Mouse (Mus musculus) B cell, adult 62 days (primary cell): Measurements from ENCODE around the gene Arhgap19. TPM values are rescaled to one million over a fixed set of nuclear protein-coding genes. Genes with fewer than 3 reads are reported as not detected.

Source experiments
- total RNA-seq: library from RNA; stranded (reverse); gene quantifications from 4 replicates; pipeline ENCODE4 v1.2.4, GENCODE M21; 2023

The Arhgap19 gene
- total RNA-seq: 2.8 to 5.1 TPM (median 3.2 TPM) in 4 replicates

DNA sequence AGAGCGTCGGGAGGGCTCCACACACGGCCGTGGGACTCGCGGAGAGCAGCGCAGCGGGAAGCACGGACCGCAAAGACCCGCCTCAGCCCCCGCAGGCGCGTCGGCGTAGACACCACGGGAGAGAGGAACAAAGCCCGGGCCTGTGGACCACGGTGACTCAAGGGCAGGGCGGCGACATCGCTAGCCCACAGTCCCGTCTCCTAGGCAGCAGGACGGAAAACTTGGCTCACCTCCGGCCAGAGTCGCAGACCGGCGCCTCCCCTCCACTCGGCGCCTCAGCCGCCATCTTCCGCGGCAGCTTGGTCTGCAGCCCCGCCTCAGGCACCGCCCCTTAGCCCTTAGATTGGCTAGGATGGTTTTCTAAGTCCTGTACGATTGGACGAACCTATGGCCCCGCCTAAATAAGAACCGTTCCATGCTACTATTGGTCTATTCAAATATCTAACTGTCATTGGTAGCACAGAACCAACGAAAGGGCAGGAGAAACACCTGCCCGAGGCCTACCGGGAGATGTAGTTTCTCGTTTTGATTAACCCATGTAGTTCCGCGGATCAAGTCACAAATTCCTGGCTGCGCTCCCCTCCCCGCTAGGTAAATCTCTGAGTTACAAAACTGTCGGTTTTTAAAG, at the start of gene Arhgap19:
Gene Arhgap19, minus strand, starts transcription at position 306 of the 628 bp plus-strand sequence.

DNA sequence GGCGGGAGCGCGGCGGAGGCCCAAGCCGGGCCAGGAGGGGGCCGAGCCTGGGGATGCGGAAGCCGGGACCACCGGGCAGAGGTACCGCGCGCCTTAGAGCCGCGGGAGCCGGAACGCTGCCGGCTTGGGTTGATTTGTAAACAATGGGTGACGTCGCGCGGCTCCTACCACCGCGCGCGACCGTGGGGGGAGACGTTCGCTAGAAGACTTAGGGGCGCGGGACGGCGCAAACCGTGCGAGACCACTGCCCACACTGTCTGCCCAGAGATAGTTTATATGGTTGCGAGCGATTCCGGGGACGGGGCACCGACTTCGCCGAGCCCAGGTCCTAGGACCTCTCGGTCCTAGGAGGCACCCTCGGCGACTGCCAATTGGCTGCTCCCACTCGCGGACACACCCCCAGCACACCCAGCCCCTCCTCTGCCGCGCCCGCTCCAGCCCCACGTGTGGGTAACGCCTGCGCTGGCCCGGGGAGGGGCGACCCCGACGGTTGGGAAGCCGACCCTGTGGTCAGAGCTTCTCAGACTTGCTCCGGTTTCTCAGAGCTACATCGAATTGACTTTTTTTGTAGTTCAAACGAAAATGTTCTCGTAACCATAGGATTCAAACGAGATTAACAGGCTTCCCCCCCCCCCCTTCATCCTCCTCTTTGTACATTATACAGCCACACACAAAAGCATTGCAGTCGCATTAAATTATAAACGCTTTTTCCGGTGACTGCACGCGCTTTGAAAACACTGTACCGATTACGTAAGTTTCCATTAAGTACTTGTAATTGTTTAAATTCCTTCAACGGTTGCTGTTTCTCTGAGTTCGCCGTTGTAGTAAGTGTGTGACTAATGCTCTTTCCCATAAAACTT, 46.4 kb upstream of the Arhgap19 start, which contains the start of gene Frat2:
Gene Frat2, minus strand, starts transcription at position 141 of the 860 bp plus-strand sequence.

DNA sequence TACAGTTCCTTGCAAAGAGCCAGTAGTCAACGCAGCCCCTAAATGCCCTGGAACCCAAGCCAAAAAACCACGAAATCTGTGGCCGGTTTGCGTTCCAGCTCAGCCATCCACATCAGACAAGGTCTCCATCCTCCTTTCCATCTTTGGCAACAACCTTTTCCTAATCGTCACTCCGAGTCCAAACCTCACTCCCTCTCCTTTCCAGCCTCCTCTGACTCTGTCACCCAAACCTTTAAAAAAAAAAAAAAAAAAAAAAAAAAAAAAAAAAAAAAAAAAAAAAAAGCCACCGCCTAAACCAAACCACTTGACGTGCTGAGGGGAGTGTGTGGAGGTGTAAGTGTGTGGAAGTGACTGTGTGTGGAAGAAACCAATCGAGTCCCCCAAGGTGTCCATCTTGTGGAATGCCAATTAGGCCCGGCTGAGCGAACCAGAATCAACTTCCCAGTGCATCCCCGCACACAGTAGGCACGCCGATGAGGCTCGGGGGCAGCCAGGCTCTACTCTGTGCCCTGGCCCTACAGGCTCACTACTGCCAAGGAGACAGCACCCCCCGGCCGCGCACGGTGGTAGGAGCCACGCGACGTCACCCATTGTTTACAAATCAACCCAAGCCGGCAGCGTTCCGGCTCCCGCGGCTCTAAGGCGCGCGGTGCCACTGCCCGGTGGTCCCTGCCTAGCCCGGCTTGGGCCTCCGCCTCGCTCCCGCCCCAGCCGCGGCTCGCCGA, 27.7 kb upstream of the Arhgap19 start, which contains the start of gene Frat1:
Gene Frat1, plus strand, starts transcription at position 590 of the 725 bp plus-strand sequence.

DNA sequence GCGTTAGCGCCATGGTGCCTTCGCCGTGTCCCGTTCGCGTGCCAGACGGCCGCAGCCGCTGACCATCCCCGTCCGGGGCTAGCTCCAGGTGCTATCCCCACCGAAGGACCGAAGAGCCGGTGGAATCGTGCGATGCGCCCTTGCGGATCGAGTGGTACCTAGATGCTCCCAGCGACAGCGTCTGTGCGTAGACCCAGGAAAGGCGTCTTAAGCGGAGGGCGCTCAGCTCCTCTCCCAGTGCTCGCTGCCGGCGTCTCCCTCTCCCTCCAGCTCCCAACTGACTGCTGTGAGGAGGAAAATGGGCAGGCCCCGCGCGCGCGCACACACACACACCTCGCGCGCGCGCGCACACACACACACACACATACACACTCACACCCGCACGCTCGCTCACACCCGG, 58.5 kb downstream of the Arhgap19 start, which contains the start of gene Slit1:
Gene Slit1, minus strand, starts transcription at position 270 of the 400 bp plus-strand sequence.

Other genes starting within 250 kb of the Arhgap19 start
- 39.8 to 44.7 TPM (median 41.8 TPM) in 4 replicates for gene Gm340, start 219.7 kb downstream of the Arhgap19 start, total RNA-seq
- gene Slit1, start 58.4 kb downstream of the Arhgap19 start, total RNA-seq: 0.30 to 0.46 TPM (median 0.34 TPM) in 3 of 4 replicates, not detected in the other
- 35.5 to 40.5 TPM (median 37.3 TPM) in 4 replicates for gene Frat1, start 27.9 kb upstream of the Arhgap19 start, total RNA-seq
- gene Frat2, start 46.1 kb upstream of the Arhgap19 start, total RNA-seq: 37.5 to 43.8 TPM (median 38.4 TPM) in 4 replicates
- 37.5 to 42.6 TPM (median 39.7 TPM) in 4 replicates for gene Rrp12, start 94.1 kb upstream of the Arhgap19 start, total RNA-seq
- gene Pgam1, start 109.9 kb upstream of the Arhgap19 start, total RNA-seq: 80.9 to 95.2 TPM (median 81.5 TPM) in 4 replicates
- 43.1 to 47.9 TPM (median 46.8 TPM) in 4 replicates for gene Exosc1, start 131.4 kb upstream of the Arhgap19 start, total RNA-seq
- 33.0 to 38.7 TPM (median 34.5 TPM) in 4 replicates for gene Zdhhc16, start 131.4 kb upstream of the Arhgap19 start, total RNA-seq
- 73.0 to 88.4 TPM (median 77.2 TPM) in 4 replicates for gene Mms19, start 179.1 kb upstream of the Arhgap19 start, total RNA-seq
- gene Ubtd1, start 179.7 kb upstream of the Arhgap19 start, total RNA-seq: 4.8 to 7.0 TPM (median 5.7 TPM) in 4 replicates
- gene Ankrd2, start 234.0 kb upstream of the Arhgap19 start, total RNA-seq: not detected in 4 replicates
- gene Hoga1, start 243.6 kb upstream of the Arhgap19 start, total RNA-seq: not detected in 4 replicates